Mouse (Mus musculus) CD4-positive, CD25-positive, alpha-beta regulatory T cell, adult 2 months (primary cell): Measurements from ENCODE around the gene Odc1.

Experiments used
- DNase-seq: peaks from one replicate; pipeline ENCODE4 v3.0.0-alpha.2; 2012; ENCODE audit warnings: low read depth, low spot score

Gene Odc1

GRCm38 (mm10) chr12:17588436-17588835 is 43.8 kb downstream of the Odc1 start:
- DNase-seq = no peak

- no peak for DNase-seq
Measured at GRCm38 (mm10) chr12:17588906-17589612, 44.5 kb downstream of the Odc1 start.

- DNase-seq = no peak
Measured at GRCm38 (mm10) chr12:17591249-17591648, 46.7 kb downstream of the Odc1 start.

GRCm38 (mm10) chr12:17593956-17594355 is 49.4 kb downstream of the Odc1 start:
- no peak for DNase-seq

GRCm38 (mm10) chr12:17594701-17595100 is 50.1 kb downstream of the Odc1 start:
- no peak for DNase-seq

GRCm38 (mm10) chr12:17595166-17595565 is 50.6 kb downstream of the Odc1 start:
- DNase-seq = no peak
